Mouse (Mus musculus): Measurements from ENCODE around the gene Snx8.

Snx8 gene

DNA sequence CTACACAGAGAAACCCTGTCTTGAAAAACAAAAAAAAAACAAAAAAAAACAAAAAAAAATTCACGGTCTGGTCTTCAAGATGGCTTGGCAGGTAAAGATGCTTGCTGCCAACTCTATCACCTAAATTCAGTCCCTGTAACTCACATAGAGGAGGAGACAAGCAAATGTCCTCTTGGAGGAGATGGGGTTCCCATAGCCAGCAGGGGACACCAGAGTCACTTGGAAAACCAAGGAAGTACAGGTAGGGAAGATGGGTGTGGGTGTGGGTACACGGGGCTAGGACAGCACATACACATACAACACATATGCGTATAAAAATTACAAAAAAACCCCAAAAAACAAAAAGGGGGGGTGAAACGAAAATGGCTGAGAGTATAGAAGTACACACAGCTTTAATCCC lies 46.2 kb downstream of the Snx8 start:
- no peak for DNase-seq

DNA sequence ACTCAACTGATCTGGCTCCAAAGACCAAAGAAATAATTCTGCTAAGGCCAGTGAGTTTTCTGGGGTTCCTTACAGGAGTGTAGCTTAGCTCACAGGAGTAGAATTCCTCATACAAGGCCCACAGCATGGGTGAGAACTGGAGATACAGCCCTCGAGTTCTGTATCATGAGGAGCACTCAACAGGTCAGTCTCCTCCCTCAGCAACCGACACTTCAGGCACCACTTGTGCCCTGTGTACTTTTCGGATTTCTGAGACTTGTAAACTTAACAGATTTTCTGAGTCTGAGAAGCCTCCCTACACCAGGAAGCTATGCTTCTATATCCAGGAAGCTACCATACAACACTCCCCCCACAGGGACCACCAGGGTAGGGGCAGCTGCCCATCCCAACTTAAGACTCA lies 49.2 kb downstream of the Snx8 start:
- DNase-seq: no peak

DNA sequence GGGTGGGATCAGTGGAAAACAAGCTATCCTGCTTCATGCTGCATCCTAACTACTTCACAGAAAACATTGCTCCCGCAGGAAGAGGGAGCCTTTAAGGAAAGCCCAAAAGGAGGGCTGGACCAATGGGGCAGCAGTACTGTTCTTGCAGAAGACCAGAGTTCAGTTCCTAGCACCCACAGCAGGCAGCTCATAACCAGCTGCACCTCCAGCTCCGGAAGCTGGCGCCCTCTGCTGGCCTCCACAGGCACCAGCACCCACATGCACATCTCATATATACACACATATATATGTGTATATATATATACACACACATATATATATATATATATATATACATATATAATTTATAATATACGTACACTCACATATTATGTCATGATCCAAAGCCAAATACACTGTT lies 50.3 kb downstream of the Snx8 start:
- DNase-seq: no peak

DNA sequence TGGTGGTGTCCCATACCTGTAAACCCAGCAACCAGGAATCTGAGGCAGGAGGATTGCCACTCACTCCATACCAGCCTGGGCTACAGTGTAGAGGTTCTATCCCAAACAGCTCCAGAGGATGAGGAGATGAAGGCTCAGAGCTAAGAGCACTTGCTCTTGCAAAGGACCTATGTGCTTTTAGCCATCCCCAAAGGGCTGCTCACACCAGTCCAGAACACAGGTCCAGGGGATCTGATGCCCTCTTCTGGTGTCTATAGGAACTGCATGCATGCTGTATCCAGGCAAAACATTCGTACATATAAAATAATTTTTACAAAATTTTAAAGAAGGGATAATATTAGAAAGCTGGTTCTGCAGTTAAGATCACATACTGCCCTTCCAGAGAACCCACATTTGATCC lies 52.4 kb downstream of the Snx8 start:
- DNase-seq: peak; percentile 45 to 54

DNA sequence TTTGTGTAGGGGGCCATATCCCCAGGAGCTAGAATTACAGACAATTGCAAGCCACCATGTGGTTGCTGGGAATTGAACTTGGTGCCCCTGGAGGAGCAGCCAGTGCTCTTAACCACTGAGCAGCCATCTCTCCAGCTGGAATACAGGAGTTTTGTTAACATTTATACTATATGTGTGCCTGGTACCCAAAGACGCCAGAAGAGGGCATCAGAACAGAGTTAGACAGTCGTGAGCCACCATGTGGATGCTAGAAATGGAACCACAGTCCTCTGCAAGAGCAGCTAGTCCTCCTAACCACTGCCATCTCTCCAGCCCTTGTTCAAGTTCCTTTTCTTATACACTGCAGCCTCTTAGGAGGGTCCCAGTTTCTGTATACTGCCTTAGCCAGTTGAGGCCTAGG lies 55.4 kb downstream of the Snx8 start:
- DNase-seq: peak; percentile 30 to 45

DNA sequence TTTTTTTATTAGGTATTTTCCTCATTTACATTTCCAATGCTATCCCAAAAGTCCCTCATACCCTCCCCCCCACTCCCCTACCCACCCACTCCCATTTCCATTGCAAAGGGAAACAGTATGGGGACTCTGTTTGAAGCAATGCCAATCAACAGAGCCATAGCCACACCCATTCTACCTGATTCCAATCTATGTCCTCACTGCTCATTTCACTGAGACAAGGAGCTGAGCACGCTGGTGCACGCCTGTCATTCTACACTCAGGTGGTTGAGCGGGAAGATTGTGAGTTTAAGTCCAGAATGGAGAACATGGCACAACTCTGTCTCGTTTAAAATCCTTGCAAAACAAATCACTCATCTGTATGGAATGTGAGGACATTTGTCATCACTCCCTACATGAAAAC lies 56.5 kb downstream of the Snx8 start:
- DNase-seq: no peak

DNA sequence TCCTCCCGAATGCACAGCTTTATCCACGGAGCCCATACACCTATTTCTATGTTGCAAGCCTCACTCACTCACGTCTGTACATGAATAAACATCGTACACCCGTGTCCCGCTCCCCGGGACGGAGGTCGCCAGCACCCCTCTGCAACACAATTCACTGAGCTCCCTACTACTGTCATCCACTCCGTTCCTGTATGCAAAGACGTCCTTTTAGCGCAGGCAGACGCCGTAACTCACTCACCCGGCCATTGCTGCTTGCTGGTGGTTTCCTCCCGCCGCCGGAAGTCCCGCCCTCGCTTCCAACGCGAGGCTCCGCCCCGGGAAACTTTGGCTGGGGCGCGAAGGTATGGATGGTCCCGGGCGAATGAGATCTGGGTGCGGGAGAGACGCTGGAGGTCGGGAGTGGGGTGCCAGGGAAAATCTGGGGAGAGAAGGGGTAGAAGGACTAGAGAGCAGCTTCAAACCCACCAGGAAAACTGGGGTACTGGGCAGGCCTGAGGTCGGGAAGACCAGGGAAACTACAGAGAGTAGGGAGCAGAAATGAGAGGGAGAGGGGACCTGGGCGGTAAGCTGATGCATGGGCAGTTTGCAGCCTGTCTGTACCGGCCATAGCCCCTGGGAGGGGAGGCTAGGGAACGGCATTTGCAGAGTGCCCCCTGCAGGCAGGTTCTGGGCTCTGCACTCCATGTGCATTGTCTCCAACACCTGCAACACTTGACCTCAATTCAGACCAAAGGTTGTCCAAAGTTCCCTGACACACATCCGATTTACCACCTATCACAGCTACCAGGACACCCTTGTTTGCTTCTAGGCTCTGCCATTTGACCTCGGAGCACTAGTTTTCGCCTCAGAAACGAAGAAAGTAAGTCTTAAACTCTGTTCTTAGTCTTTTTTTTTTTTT lies 57.2 kb downstream of the Snx8 start, which contains the start of gene Mrm2:
TSS of gene Mrm2 (minus strand) at position 284 of the 898 bp plus-strand sequence.
- peak; percentile 91 to 93 for DNase-seq

DNA sequence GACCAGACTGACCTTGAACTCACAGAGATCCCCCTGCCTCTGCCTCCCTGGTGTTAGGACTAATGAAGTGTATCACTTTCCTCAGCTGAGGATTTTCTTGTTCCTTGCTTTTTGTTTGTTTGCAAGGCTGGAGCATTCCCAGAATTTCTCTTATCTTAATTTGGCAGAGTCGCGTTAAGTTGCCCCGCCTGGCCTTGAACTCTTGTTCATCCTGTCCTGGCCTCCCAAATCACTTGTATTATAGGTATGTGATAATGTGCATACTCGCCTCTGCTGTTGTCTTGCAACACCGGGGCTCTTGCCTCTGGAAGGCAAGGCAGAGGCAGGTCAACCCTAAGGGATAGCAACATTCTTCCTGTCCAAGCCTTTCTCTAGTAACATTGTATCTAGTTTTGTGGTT lies 65.0 kb downstream of the Snx8 start:
- DNase-seq: no peak

DNA sequence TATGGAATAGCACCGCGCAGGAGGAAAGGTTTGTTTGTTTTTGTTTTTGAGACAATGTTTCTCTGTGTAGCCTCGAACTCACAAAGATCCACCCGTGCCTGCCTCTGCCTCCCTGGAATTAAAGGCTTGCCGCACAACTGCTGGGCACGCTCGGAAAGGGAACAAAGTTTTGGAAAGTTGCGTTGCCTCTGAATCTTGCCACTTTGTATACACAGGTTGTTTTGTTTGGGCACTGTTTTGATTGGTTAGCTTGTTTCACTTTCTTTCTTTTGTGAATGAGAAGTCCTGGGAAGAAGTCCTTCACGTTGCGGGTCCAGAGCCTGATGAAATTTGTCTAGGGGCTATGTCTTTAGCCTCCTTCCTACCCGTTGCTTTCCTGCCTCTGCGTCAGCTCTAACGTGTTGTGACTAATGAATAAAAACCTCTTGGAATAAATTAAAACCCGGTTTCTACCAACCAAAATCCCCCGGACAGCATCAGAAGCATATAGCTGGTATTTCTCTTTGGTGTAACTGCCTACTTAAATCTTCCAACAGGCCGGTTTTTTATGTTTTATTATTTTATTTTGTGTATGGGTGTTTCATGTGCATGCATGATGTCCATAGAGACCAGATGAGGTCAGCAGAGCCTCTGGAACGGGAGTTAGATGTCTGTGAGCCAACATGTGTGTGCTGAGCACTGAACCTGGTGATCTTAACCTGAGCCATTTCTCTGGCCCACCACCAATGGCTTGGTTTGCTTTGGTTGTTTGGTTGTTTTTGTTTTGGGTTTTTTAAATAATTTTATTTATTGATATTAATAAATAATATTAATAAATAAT lies 67.1 kb downstream of the Snx8 start:
- DNase-seq: no peak

DNA sequence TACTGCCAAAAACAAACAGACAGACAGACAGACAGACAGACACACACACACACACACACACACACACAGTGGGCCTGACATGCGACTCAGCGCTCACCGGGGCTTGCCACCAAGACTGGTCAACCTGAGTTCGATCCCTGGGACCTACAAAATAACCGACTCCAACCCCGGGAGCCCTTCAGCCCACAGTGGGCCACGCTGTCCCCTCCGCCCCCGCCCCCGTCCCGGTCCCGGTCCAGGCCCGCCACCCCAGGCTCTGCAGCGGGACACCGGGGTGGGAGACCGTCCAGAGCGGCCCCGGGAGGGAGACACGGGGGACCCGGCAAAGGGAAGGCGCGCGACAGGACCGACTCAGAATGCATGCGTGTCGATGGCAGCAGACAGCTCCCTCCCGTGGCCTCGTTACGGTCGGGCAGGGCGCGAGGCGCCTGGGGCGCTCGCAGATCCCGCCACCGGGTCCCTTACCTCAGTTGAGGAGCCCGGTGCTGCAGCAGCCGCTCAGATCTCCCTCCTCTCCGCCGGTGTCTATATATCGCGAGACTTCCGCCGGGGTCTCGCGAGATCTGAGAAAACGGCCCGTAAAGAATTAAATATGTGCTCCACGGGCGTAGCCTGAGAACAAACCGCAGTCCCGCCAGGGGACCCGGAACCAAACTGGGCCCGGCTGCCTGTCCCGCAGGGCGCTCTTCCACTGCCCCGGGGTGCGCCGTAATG lies 67.9 kb downstream of the Snx8 start, which contains the start of the genes Mad1l1 and Nudt1:
TSS of gene Mad1l1 (minus strand) at position 511 of the 714 bp plus-strand sequence.
TSS of gene Nudt1 (plus strand) at position 615 of the 714 bp plus-strand sequence.
- DNase-seq: peak; percentile 93 to 96

DNA sequence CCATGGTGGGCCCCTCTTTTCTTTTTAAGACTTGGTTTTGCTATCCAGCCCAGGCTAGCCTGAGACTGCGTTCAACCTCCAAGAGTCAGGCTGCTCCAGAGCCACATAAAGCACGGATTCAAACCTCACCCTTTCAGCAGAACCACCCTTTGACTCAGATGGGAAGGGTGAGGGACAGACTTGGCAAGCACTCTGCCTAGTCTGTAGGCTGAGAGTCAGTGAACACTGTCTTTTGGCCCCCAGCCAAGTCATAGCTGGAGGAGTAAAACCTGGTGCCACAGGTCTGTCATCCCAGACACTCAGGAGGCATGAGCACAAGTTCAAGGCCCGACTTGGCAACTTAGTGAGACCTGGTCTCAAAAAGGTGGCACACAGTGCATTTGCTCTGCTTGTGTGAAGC lies 72.3 kb downstream of the Snx8 start:
- no peak for DNase-seq

DNA sequence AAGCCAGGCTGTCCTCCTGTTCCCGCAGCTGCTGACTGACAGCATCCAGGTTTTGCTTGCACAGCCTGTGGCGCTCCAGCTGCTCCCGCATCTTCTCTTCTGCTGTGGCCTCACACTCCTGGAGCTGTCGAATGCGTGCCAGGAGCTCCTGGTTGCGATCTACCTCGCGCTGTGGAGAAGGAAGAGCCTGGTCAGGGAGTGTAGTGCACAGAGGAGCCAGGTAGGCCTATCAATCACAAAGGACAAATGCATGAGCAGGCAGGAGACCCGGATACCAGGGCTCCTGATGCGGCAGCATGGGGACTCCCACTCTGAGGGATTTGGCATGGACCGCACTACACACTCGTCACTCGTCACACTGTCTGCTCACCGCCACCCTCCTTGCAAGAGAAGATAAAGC lies 81.5 kb downstream of the Snx8 start:
- DNase-seq: no peak

DNA sequence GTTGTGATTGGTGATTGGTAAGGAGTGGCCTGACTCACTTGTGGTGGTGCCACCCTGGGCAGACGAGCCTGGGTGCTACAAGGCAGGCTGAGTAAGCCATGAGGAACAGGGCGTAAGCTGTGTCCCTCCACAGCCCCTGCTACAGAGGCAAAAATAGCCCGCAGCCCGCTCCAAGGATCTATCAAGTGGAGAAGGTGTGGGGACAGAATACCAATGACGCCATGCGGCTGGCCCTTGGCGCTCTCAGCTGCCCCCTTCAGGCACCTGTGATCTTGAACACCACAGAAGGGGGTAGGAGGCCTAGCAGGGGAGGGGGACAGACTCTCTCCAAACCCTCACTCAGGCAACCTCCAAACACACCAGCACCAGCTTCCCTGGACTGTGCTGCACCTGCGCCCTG lies 83.0 kb downstream of the Snx8 start:
- no peak for DNase-seq

DNA sequence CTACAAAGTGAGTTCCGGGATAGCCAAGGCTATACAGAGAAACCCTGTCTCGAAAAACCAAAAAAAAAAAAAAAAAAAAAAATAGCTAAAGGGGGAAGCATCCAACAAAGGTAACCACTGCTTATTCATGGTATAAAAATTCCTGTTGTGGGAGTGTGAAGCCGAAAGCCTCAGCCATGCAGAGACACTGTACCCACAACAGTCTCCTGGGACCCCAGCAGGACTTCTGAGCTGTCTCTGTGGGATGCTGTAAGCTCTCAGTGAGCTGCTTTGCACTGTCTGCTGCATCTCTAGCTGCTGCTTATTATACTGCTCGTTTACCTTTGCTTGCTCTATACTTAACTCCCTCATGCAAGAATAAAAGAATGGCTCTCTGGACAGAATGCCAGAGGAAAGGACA lies 90.8 kb downstream of the Snx8 start:
- no peak for DNase-seq

DNA sequence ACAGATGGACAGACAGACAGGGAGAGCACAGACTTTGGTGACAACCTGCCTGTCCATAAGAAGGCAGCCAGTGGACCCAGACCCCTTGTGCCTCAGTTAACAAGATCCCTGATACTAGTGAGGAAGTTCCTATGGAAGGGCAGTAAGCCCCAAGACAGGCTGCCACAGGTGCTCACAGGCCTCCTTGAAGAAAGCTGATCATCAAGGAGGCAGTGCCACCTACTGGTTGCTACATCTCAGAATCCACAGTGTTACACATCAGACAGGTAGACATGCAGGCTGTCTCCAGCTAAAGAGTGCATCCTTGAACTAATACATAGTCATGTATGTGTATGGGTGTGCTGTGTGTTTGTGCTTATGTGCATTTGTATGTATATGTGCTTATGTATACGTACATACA lies 96.9 kb downstream of the Snx8 start:
- peak; percentile 66 to 76 for DNase-seq
